Mouse (Mus musculus): ENCODE data around the gene Cutal.

GRCm38 (mm10) chr2:34920144-34920543, 45.9 kb downstream of the Cutal start:
- no peak for TF ChIP-seq CTCF (IDR thresholded peaks at IDR 0.05; ENCODE audit: low read depth)
- TF ChIP-seq EP300 (IDR thresholded peaks at IDR 0.05; ENCODE audit: low read depth): no peak

Data from liver, embryonic 14.5 days (tissue).